Mouse (Mus musculus) CD4-positive, CD25-positive, alpha-beta regulatory T cell, adult 2 months (primary cell): ENCODE data around the gene Tjp1.
A peak's percentile ranks its signal among the peaks of the same experiment; 100 is the strongest.

Experiments used
- DNase-seq: peaks from one replicate; pipeline ENCODE4 v3.0.0-alpha.2; 2012; ENCODE audit warnings: low read depth, low spot score

The Tjp1 gene

DNA sequence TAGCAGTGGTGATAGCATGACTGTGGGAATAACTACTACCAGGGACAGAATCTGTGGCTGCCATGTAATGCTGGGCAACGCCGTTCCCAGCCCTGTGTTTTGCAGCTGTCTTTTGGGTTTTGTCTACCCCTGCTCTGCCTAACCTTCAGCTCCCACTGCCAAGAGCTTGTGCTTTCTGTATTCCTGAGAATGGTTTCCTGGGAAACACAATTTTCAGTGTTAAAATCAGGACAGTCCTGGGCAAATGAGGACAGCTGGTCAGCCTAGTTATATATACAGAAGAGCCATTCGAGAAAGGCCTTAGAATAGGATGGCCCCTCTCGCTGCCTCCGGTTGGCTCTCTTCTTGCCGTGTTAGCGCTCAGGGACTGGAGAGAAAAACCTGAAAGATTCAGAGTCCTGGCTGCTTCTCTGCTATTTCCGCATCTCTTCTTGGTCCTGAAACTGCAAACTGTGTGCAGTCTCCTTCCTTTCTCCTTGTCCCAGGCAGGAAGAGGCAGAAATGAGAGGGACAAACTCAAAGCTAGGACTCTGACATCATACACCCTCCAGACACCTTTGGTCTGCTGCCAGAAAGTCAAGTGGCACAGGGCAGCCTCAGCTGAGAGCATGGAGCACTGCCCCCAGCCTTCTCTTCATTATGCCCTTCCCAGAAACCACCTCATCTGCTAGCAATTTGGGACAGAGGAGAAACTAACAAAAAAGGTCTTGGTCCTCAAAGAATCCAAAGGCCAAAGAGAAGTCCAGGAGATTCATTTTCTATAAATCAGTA is 139.2 kb downstream of the Tjp1 start:
- DNase-seq = no peak

DNA sequence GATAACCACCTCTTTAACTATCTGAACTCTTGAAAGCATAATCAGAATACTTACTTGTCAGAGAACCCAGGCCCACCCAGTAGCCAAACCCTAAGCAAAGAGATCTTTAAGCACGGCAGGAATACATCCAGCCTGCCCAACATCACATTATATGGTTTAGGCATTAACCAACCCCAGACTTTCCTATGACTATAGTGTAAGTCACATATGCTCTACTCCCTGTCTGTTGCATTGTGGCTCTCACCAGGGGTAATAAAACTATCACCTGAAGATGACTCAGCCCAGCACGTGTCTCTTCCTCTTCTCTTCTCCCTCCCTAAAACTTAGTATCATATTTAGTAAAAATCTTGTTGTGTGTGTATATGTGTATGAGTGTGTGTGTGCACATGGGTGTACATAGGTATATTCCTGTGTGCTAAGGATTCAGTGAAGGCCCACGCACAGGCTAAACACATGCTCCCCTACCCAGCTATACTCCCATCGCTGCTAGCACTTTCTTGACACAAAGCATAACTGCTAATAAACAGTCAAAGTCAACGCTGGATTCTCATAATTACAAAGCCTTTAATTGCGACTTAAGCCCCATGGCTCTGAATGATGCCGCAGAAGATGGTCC is 139.9 kb downstream of the Tjp1 start:
- DNase-seq = no peak

DNA sequence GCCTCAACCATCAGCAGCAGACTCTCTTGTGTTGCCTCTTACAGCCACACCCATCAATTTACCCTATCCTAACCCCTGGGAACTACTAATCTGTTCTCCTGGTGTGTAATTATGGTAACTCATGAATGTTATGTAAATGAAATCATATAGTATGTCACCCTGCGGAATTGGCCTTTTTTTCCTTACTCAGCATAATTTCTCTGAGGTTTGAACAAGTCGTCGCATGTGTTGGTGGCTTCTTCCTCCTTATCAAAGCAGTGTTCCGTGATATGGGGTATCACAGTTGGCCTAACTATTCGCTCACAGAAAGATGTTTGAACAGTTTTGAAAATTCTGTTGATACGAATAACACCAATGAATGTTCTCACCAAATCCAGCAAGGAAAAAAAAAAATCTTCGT is 142.8 kb downstream of the Tjp1 start:
- DNase-seq = no peak

DNA sequence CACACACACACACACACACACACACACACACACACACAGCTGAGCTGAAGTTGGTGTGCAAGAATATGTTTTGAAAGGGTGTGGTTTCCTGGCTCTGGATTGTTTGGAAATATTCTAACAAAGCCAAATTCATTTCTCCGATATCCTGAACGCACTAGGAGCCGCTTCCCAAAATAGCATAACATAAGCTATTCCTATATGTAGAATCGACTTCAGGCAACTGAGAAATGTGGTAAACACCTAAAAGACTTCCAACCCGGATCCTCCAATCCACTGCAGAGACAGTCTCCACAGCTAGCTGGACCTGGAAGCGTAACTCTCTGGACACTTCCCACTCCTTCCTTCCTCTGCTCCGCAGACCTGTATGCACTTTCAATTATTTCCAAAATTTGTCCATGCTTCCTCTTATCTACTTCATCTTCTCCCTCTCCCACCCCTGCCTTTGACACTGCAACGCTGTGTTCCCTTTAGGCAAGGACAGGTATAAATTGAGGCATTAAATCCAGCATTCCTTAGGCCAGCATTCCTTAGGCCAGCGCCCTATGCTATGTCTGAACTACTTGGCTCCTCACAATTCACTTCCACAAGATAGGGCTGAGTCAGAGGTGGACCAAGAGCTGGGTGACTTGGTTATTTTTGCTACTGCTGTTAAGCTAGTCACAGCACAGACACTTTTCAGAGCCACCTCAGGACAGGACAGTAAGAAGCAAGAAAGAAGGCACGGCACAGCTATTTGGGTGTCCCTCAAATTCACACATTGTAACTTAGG is 144.9 kb downstream of the Tjp1 start:
- DNase-seq = no peak

DNA sequence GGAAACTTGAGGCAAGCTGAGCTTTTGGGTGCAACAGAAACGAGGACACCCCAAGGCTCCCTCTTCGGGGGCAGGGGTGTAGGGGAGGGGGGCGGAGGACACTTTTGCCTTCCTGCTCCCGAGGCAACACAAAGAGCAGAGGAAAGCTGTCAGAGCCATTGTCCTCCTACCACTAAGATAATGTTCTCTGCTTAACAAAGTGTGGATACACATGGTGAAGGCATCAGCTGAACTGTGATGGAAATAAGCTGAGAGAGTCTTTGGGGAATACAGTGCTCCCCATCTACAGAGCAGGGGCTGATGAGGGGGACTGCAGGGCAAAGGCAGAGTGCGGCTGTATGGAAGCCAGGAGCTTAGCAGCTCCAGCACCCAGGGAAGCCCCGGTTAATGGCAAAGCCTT is 145.7 kb downstream of the Tjp1 start:
- no peak for DNase-seq

DNA sequence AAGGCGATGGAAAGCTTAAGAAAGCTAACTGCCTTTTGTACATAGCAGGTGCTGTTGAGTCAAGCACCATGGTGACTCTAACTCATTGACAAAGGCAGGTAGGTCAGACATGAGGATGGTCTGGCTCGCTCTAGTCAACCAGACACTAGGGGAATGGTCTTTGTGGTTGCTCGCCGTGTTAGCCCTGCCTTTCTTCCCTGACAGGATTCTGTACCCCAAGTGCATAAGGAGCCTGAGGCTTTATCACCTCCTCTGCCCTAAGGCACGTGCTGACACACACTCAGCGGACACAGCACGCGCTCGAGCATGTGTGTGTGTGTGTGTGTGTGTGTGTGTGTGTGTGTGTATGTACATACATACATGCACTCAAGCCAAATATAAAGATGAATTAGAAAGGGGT is 146.9 kb downstream of the Tjp1 start:
- DNase-seq = no peak

DNA sequence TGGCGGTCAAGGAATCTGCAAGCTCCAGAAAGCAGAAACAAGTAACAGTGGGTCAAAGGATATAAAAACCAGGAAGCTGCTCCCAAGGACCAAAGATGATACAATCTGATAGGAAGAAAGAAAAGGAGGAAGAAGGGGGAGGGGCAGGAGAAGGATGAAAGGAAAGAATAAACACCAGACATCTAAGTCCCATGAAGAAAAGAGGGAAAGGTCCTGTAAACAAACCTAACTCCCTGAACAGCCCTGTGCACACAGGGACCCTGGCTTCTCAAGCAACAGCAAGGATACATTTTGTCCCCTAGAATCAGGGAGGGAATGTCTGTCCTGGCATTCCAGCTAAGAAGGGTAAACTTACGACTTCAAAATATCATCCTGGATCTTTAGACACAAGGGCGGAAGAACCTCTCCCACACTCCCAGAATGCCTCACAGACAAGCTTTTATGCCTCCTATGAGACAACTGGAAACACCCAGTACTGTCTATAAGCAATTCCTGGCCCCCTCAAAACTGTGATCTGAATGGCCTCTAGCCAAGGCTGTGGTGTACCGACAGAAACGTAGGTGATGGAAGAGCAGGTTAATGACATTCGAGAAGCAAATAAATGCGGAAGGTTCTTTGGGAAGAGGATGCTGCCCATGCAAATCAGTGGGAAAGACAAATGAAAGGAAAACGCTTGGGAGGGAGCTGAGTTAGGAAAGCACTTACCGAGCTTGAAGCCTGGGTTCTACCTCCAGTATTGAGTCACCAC is 148.6 kb downstream of the Tjp1 start:
- no peak for DNase-seq

DNA sequence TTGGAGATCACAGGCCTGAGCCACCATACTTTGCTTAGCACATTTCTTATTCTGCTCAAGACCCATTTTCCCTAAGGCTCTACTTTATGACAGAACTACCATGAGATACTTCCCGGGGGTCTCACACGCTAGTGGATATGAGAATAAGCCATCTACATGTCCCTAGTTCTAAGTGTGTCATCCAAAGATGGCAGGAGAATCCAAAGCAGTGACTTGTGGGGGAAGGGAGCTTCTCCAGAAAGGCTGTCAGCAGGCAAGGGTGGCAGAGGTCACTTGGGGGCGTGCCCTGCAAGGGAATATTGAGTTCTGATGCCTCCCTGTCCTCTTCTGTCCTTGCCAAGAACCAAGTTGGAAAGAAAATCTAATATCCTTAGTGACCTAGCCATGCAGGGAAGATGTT is 150.1 kb downstream of the Tjp1 start:
- DNase-seq = no peak

DNA sequence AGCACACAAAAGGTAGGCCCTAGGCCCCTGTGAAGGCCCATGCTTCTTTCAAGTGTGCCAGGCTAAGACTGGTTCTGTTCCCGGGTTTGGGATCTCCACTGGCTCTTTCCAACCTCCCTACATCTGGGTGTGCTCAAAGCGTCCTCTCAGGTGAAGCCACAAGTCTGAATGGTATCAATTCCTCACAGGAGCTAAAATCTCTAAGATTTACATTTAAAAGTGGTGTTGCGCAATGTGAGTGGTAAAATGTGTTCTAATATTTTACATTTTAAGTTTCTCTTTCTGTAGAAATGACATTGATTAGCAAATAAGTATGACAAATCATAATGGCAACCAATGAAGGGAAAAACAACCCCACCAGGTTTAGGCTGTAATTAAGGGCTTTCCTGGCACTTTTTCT is 152.0 kb downstream of the Tjp1 start:
- DNase-seq = no peak

DNA sequence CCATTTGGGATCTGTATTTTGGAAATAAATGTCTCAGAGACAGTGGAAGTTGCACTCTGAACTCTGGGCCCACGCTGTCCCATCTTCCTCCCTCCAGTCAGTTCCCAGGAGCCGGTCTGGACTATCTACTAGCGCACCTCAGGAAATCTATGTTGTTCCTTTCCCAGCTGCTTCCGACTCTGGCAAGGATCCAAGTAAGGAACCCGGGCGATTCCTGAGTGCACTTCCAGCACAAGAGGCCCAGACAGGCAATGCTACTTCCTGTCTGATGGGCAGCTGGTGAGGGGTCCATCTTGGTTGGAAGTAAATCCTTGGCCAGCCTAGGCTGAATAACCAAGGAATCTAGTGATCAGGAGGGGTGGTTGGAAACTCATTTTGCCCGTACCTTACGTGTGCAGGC is 152.4 kb downstream of the Tjp1 start:
- DNase-seq = no peak

DNA sequence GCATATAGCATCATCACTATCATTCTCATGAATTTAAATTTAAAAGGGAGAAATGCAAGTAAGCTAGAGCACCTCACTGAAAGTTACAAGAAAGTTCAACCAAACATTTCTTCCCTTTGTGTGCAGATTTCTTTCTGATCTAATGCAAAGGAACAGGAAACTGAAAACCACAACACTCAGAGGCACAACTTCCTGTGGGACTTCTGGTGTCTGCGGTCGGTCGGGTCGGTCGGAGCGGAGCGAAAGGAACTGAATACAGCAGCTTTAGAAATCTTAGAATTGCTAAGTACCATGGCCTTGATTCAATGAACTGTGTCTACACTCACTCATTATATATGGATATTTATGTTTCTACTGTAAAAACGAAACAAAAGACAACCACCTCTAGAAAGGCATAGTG is 154.2 kb downstream of the Tjp1 start:
- DNase-seq = peak; percentile 43

DNA sequence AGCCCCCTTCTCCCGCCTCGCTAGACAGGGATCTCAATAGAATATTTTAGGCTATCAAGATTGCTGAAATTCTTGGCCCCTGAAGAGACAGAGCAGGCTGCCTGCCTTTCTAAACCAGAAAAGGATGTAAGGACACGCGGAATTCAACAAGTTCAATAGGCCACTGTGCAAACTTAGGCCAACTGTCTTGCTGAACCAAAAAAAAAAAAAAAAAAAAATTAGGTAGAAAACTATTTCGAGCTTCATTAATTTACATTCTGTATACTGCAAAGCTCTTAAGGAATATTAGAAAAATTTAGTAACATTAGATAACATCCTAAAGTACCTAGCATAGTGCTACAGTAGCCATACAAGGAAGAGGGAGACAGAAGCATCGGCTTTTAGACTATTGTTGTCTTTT is 155.8 kb downstream of the Tjp1 start:
- DNase-seq = no peak

DNA sequence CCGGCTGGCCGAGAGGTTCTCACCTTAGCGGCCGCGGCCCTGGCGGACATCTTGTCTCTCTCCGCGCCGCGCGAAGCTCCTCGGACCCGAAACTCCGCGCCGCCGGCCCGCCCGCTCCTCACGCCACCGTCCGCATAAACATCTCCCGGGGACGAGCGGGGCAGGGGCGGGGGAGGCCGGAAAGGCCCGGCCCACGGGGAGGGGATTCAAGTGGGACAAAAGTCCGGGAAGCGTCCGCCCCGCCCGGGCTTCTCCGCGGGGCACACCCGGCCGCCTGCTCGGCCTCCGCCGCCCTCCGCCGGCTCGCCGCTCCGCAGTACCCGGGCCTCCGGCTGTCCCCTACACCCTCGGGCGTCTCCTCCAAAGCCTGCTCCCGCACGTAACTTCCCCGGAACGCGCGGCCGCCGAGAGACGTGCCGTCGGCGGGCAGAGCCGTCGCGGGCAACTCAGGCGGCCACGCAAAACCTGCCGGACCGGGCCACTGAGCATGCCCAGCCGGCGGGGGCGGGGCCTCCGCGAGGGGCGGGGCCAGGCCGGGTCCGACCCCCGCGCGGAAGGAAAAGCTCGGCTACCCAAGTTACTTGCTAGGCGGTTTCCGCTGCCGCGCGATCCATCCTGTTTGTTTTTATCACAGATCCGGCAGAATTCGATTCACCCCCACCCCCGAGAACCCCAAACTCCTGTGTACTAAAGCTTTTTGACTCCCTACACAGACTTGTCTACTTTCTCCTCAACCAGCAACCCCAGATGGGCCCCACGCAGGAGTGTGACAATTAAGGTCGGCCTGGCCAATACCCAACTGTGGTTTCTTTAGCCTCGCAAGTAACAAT is 156.6 kb downstream of the Tjp1 start:
- DNase-seq = peak; percentile 24

DNA sequence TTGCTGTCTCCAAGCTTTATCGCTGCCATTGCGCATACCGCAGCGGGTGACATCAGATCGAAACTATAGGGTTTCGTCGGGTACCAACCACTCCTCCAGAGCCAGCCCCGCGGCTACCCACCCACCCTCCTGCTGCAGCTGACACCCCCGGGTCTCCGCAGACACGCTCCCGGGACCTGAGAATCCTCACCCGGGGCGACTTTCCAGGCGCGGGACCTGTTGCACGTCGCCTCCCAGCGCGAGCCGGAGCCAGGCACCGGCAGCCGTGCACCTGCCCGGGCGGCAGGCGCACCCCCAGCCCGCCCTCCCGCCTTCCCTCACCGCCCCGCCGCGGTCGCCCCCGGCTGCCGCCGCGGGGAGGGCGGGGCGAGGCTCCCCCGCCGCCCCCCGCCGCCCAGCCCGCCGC is 157.2 kb downstream of the Tjp1 start:
- peak; percentile 13 for DNase-seq

DNA sequence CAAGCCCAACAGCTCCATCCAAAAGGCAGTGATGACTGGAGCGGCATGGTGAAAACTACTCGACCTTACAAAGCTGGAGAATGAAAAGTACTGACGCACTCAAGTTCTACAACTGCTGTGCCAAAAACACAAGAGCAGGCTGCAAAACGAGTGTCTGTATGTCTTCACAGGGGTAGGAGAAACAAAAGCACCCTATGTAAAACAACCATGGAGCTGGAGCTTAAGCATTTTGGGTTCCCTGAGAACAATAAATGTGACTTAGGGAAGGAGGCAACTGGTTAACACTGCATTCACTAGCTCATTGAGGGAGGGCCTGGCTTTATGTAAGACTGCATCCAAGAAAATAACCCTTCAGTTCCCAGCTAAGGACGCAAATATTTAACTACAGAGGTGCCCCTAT is 158.5 kb downstream of the Tjp1 start:
- no peak for DNase-seq

DNA sequence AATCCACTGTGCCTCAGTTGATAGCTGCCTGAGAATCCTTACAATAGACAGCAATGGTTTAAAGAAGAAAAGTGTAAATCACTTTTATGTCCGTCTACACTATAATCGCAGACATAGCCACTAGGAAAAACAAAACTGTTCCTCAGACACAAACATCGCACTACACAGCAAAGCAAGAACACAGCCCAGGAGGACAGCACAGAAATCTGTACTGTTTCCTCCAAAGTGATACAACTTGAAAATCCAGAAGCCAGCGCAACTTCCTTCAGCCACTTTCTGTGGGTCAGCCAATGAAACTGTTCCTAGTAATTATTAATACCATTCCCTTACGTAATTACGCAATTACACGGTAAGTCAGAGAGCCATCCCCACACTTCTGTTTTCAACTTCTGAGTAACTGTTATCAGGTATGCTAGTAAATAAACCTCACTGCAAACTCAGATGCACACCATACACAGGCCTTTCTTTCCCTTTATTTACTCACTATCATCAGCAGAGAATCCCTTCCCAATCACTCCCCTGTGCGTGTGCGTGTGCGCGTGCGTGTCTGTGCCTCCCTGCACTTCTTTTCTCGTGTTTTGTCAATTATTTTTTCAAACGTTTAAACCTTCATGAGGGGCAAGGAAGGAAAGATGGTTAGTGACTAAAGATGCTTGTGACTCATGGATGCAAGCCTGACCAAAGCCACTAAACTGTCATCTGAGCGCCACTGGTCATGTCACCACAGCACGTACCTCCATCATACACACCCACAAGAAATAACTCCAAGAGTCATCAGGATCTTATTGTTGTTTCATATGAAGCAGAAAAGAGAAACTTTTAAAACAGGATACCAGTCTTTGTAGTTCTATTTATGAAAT is 160.0 kb downstream of the Tjp1 start:
- DNase-seq = no peak

DNA sequence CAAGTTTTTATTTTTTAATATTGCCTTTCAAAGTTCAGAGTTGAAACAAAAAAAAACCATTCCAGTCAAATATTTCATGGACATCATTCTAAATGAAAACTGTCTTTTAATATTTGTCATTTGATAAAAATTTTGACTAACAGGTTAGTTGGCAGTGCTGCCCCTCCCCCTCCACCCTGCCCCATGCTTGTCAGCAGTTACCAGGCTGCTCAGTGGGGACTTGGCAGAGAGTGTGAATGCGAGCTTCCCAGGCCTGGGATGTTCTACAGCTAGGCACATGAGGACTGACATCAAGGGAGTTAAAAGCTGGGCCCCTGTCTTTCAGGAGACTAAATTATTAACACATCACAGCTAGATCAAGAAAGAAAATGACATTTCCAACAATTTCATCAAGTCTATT is 161.4 kb downstream of the Tjp1 start:
- no peak for DNase-seq

DNA sequence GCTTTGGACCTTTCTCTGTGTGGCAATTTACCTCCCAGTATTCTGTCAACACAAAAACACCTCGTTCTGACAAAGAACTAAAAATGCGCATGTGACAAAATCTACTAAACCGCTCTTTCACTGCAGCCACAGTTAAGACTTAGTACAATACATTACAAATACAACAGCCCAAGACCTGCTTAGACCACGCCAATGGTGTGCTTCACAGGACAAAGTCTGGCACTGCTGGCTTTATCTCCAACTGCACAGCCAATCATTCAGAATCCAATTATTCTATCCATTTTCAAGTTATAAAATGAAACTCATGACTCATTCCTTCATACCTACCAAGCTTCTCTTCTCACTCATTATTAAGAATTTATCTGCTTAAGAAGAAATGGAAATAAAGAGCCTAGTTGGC is 162.0 kb downstream of the Tjp1 start:
- DNase-seq = no peak

DNA sequence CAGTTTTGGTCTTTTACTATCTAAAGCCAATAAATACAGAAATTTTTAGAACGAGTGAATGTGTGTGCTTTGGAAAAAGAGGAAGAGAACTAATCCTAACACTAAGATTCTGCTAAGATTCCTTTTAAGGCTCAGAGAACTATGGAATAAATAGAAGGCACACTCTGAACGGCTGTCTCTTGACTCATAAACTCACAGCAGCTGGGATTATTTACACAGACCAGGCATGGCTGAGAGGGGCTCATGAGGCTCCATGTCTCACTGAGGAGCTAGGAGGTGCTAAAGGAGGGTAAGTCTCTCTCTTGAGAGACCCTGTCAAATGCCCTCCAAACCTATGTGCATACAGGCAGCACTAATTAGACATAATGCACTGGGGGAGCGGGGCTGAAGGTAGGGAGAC is 167.3 kb downstream of the Tjp1 start:
- DNase-seq = no peak

DNA sequence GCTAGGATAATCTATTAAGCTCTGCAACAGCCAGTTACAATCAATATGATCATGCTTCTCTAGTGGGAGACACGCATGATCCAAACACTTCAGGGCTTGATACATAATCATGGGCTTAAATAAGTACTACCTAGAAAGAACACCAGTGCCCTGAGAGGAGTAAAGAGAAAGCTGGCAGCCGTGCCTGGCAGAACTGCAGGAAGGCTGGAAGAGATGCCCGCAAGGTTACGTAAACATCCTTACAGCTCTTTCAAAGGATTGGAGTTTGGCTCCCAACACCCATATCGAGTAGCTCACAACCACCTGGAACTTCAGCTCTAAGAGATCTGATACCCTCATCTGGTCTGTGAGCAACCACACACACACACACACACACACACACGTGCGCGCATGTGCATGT is 167.8 kb downstream of the Tjp1 start:
- DNase-seq = no peak
